Mouse (Mus musculus) lung, postnatal 14 days (tissue): ENCODE results near the gene Helb.
A peak's percentile ranks its signal among the peaks of the same experiment; 100 is the strongest.

Experiments
- DNase-seq: peaks from one replicate; pipeline ENCODE4 v3.0.0; 2021

The Helb gene

GRCm38 (mm10) chr10:120077850-120078249 lies 34.9 kb downstream of the Helb start:
- DNase-seq, result no peak

GRCm38 (mm10) chr10:120066319-120066718 lies 46.5 kb downstream of the Helb start:
- no peak for DNase-seq

- DNase-seq, result peak; percentile 64
Observed at GRCm38 (mm10) chr10:120064424-120064823, 48.4 kb downstream of the Helb start.

- no peak for DNase-seq
Observed at GRCm38 (mm10) chr10:120061238-120062130, 51.3 kb downstream of the Helb start.

- DNase-seq, result no peak
Observed at GRCm38 (mm10) chr10:120060579-120061237, 52.1 kb downstream of the Helb start.

GRCm38 (mm10) chr10:120044714-120045234 lies 68.0 kb downstream of the Helb start:
- DNase-seq, result no peak

GRCm38 (mm10) chr10:120044237-120044636 lies 68.5 kb downstream of the Helb start:
- DNase-seq, result no peak

- no peak for DNase-seq
Observed at GRCm38 (mm10) chr10:120038194-120038593, 74.6 kb downstream of the Helb start.

GRCm38 (mm10) chr10:120035824-120036223 lies 77.0 kb downstream of the Helb start:
- no peak for DNase-seq

GRCm38 (mm10) chr10:120035211-120035733 lies 77.5 kb downstream of the Helb start:
- no peak for DNase-seq

- no peak for DNase-seq
Observed at GRCm38 (mm10) chr10:120033866-120034265, 78.9 kb downstream of the Helb start.
